Comparison of ENCODE assay signal across 8 mouse cellular contexts in genomic region chr1:62929477-62929876, GRCm38 (mm10).
DNase-seq lines count a peak whose midpoint lies in the region; ATAC-seq and TF ChIP-seq lines count a peak whose summit lies in the region.

No protein-coding gene starts in this region.

- no peaks in the 10 kb centered on the region for H3K36me3 ChIP-seq in forebrain, embryonic 10.5 days (replicated peaks)
- no peaks in the 10 kb centered on the region for H3K36me3 ChIP-seq in forebrain, embryonic 16.5 days (ENCODE audit: control insufficient read depth, insufficient read depth)
- no peaks in the 10 kb centered on the region for H3K36me3 ChIP-seq in embryonic facial prominence, embryonic 10.5 days (replicated peaks)
- H3K36me3 ChIP-seq in hindbrain, postnatal 0 days (ENCODE audit: insufficient read depth, low read length), result no peaks in the 10 kb centered on the region

- 4% methylated on average over 8 of the region's 8 CpGs for WGBS in forebrain, embryonic 10.5 days
- 2% methylated on average over 8 of the region's 8 CpGs for WGBS in forebrain, embryonic 16.5 days
- WGBS in embryonic facial prominence, embryonic 10.5 days, result 2% methylated on average over 8 of the region's 8 CpGs
- 7% methylated on average over 8 of the region's 8 CpGs for WGBS in hindbrain, postnatal 0 days

- no peaks in the 10 kb centered on the region for H3K9me3 ChIP-seq in forebrain, embryonic 10.5 days
- H3K9me3 ChIP-seq in forebrain, embryonic 16.5 days (ENCODE audit: control insufficient read depth, low read length), result no peaks in the 10 kb centered on the region
- no peaks in the 10 kb centered on the region for H3K9me3 ChIP-seq in embryonic facial prominence, embryonic 10.5 days
- no peaks in the 10 kb centered on the region for H3K9me3 ChIP-seq in hindbrain, postnatal 0 days (ENCODE audit: low read length)

- TF ChIP-seq CTCF in hindbrain, postnatal 0 days (IDR thresholded peaks at IDR 0.05; ENCODE audit: low read depth), result peak; percentile 79

- no peak overlapping the region for H3K9ac ChIP-seq in forebrain, embryonic 16.5 days (replicated peaks; ENCODE audit: low read depth, low read length)
- no peak overlapping the region for H3K9ac ChIP-seq in hindbrain, postnatal 0 days (replicated peaks; ENCODE audit: low read length)

- H3K27ac ChIP-seq in forebrain, embryonic 10.5 days, result no peak overlapping the region
- H3K27ac ChIP-seq in forebrain, embryonic 16.5 days (ENCODE audit: low read length), result no peak overlapping the region
- H3K27ac ChIP-seq in embryonic facial prominence, embryonic 10.5 days (replicated peaks), result no peak overlapping the region
- H3K27ac ChIP-seq in hindbrain, postnatal 0 days, result no peak overlapping the region

- H3K4me1 ChIP-seq in forebrain, embryonic 10.5 days, result peaks cover 21% of the 10 kb centered on the region
- H3K4me1 ChIP-seq in forebrain, embryonic 16.5 days (replicated peaks; ENCODE audit: control insufficient read depth, insufficient read depth, low read length), result peaks cover 15% of the 10 kb centered on the region
- H3K4me1 ChIP-seq in embryonic facial prominence, embryonic 10.5 days, result peaks cover 10% of the 10 kb centered on the region
- H3K4me1 ChIP-seq in hindbrain, postnatal 0 days (ENCODE audit: insufficient read depth, low read length), result peaks cover 9% of the 10 kb centered on the region

- ATAC-seq in forebrain, embryonic 16.5 days, result no peak
- no peak for ATAC-seq in hindbrain, postnatal 0 days
- ATAC-seq in megakaryocyte, adult 5-6 weeks (ENCODE audit: poor library complexity, severe bottlenecking), result peak; percentile 56; the same call in 1 of the 2 replicates

- DNase-seq in forebrain, embryonic 10.5 days (ENCODE audit: extremely low spot score, low spot score), result peak; percentile 75
- peak; percentile 89 for DNase-seq in adrenal gland, postnatal 25 days
- peak; percentile 81 for DNase-seq in embryonic facial prominence, embryonic 10.5 days (ENCODE audit: low spot score)
- DNase-seq in hindbrain, postnatal 0 days (ENCODE audit: low spot score), result peak; percentile 85
- peak; percentile 85 to 98 for DNase-seq in layer of hippocampus, postnatal 25 days (ENCODE audit: extremely low spot score in 1 of 2, low spot score in 1 of 2)
- DNase-seq in spleen, postnatal 36 days (ENCODE audit: low spot score in 2 of 2), result peak; percentile 22 to 29

- H3K27me3 ChIP-seq in forebrain, embryonic 10.5 days (ENCODE audit: poor library complexity, severe bottlenecking), result peaks cover 63% of the 10 kb centered on the region
- peaks cover 27% of the 10 kb centered on the region for H3K27me3 ChIP-seq in forebrain, embryonic 16.5 days (replicated peaks; ENCODE audit: control insufficient read depth, insufficient read depth, low read length)
- H3K27me3 ChIP-seq in embryonic facial prominence, embryonic 10.5 days (replicated peaks; ENCODE audit: low read depth, poor library complexity, severe bottlenecking), result peaks cover 16% of the 10 kb centered on the region
- no peaks in the 10 kb centered on the region for H3K27me3 ChIP-seq in hindbrain, postnatal 0 days (ENCODE audit: insufficient read depth, low read length)

- no peak overlapping the region for H3K4me2 ChIP-seq in forebrain, embryonic 16.5 days (ENCODE audit: low read length)
- H3K4me2 ChIP-seq in hindbrain, postnatal 0 days (ENCODE audit: low read depth, low read length), result no peak overlapping the region

- H3K4me3 ChIP-seq in forebrain, embryonic 10.5 days, result no peak overlapping the region
- no peak overlapping the region for H3K4me3 ChIP-seq in forebrain, embryonic 16.5 days (replicated peaks; ENCODE audit: low read length)
- no peak overlapping the region for H3K4me3 ChIP-seq in embryonic facial prominence, embryonic 10.5 days
- no peak overlapping the region for H3K4me3 ChIP-seq in hindbrain, postnatal 0 days (ENCODE audit: low read length)

Comparison
In these comparisons a context has a peak if more than half of its experiments do, and no peak if none do; other contexts are left out.
1. DNase-seq: peak in every context shown above with its lines; median percentile 92 in layer of hippocampus, postnatal 25 days; 89 in adrenal gland, postnatal 25 days; 85 in hindbrain, postnatal 0 days; 81 in embryonic facial prominence, embryonic 10.5 days; 75 in forebrain, embryonic 10.5 days; 26 in spleen, postnatal 36 days.